Mouse (Mus musculus) brain, embryonic 14.5 days (tissue): ENCODE data around the gene Rmdn3. TPM values are rescaled to one million over a fixed set of nuclear protein-coding genes. Genes with fewer than 3 reads are reported as not detected.
A peak's percentile ranks its signal among the peaks of the same experiment; 100 is the strongest.

Source experiments
- DNase-seq: peaks from one replicate; pipeline ENCODE4 v3.0.0-alpha.2; 2011; ENCODE audit warnings: low read depth
- CTCF ChIP-seq: fragments of 200-500 bp; IDR thresholded peaks from 2 replicates; pipeline ENCODE4 v1.5.1; 2012; ENCODE audit warnings: inconsistent platforms, mild to moderate bottlenecking, moderate library complexity, borderline replicate concordance; ENCODE audit not compliant: insufficient read depth, insufficient read length; ENCODE audit errors: extremely low read depth
- POLR2A ChIP-seq: fragments of 200-500 bp; IDR thresholded peaks from 2 replicates; pipeline ENCODE4 v1.6.1; 2012; ENCODE audit warnings: mild to moderate bottlenecking, inconsistent platforms, borderline replicate concordance; ENCODE audit not compliant: poor library complexity, insufficient read depth, insufficient read length, severe bottlenecking; ENCODE audit errors: extremely low read depth
- polyA plus RNA-seq: library from polyadenylated mRNA; depleted of rRNA; stranded (reverse); fragments of >200 nt; gene quantifications from 2 replicates; pipeline ENCODE4 v1.2.3, GENCODE M21; 2012

Gene Rmdn3
- polyA plus RNA-seq, 1 experiment = 35.3 TPM

DNA sequence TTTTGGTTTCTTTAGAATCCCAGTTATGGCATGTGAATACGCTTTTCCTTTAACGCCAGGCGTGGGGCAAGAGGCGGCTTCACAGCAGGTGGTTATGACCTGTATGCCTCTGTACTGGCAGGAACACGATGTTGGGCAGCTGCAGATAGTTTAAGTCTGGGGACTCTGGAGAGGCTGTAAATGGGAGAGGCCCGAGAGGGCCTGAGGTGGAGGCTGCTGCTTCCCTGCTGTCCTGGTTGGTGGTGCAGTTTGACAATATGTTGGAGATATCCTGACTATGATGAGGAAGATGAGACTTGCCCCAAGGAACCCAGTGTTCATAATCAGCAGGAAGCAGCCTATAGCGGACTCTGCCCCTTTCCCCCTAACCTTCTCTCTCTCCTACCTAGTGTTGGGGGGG, 26.1 kb upstream of the Rmdn3 start:
- DNase-seq = no peak
- no peak for TF ChIP-seq POLR2A
- TF ChIP-seq CTCF = no peak

DNA sequence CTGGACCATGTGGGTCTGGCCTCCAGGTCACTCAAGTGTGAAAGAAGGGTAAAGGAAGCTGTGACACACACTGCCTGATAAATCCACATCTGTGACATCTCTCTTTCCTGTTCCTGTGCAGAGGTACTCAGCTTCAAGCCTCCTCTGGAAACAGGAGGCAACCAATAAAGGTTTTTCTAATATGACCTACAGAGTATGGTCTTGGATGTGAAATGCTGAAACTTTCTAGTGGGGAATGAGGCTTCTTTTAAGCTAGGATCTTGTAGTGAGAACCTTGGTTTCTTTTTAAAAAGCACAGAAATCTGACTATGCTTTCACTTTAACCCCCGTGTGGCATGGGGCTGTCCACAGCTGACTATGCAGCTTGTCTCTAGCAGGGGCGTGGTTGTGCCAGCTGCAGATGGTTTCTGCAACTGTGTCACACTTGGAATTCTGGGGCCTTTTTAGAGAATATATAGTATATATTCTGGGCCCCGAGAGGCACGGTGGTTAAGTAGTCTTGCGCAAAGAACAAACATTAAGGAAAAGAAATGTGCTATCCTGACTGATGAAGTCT, 20.6 kb upstream of the Rmdn3 start:
- TF ChIP-seq CTCF (no peak), POLR2A (no peak)

DNA sequence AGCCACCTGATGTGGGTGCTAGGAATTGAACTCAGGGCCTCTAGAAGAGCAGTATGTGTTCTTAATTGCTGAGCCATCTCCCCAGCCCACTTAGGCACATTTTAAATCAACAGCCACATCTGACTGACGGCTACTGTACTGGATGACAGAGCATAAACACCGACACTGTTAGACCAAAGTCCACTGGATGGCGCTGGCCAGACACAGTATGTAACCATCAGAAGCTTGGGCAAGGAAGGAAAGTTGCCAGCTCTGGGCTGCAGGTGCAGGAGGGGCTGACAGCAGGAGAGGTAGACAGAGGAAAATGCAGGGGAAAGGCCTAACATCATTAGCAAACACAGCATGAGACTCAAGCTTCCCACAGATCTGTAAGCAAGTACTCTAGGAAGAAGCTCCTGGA, 19.9 kb upstream of the Rmdn3 start:
- DNase-seq = no peak
- TF ChIP-seq CTCF = no peak

More for the DNA sequence above, 20.6 kb upstream of the Rmdn3 start:
- no peak for DNase-seq

DNA sequence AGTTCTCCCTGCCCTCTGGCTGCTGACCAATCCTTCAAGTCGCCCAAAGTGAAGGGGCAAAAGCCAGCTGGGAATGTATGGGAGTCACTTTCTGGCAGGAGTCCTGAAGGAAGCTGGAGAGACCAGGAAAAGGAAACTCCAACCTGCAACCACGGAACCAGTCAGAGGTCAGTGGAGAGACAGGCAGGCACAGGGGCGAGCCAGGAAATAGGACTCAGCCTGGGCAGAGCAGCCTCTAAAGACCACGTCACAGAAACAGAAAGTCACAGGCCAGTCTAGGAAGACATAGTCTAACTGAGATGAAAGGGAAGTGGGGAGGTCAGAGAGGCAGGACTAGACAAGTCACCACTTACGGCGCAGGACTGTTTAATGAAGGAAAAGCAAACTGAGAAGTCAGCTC, 18.8 kb upstream of the Rmdn3 start:
- TF ChIP-seq POLR2A (no peak), CTCF (no peak)
- no peak for DNase-seq

DNA sequence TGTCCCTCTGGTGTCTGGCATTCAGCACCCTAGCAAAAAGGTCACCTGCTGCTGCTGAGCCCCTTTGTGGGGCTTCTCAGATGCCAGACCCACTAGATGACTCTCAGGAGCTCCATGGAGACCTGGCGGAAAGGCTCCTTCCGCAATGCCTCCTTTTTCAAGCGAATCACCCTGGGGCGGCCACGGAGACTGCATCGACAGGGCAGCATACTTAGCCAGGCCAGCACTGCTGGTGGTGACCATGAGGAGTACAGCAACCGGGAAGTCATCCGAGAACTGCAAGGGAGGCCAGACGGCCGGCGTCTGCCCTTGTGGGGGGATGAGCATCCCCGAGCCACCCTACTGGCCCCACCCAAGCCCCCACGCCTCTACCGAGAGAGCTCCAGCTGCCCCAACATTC, 18.0 kb upstream of the Rmdn3 start:
- TF ChIP-seq CTCF (no peak), POLR2A (no peak)
- DNase-seq = no peak

DNA sequence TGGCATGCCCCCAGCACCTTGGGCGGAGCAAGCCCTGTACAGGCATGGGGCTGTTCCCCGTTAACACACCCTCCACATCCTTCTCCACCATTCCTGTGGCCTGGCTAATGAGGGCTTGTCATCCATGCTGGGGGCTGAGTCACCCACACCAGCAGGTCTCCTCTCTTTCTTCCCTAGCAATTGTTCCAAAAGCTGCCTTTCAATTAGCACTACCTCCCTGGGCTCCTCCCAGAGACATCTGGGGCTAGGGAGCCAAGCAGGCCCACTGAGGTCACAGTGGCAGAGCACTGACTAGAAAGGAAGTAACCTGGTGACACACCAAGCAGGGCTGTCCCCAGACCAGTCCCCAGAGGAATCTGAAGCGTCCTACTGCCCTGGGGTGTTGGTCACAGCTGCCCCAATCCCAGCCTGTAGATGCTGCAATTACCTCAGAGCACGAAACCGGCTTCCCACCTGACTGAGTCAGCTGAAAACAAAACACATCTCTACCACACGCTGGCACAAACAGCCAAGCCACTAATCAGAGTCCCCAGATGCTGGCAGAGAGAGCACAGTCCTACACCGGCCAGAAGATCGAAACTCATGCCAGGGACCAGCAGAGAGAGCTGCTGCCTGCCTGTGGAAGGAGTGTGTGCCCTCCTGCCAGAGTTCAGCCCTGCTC, 17.3 kb upstream of the Rmdn3 start, which contains the start of gene Gm14137:
Gene Gm14137 (plus strand): TSS at position 519 of the 661 bp plus-strand sequence.
- peak; percentile 35 for DNase-seq
- TF ChIP-seq CTCF (no peak), POLR2A (no peak)

DNA sequence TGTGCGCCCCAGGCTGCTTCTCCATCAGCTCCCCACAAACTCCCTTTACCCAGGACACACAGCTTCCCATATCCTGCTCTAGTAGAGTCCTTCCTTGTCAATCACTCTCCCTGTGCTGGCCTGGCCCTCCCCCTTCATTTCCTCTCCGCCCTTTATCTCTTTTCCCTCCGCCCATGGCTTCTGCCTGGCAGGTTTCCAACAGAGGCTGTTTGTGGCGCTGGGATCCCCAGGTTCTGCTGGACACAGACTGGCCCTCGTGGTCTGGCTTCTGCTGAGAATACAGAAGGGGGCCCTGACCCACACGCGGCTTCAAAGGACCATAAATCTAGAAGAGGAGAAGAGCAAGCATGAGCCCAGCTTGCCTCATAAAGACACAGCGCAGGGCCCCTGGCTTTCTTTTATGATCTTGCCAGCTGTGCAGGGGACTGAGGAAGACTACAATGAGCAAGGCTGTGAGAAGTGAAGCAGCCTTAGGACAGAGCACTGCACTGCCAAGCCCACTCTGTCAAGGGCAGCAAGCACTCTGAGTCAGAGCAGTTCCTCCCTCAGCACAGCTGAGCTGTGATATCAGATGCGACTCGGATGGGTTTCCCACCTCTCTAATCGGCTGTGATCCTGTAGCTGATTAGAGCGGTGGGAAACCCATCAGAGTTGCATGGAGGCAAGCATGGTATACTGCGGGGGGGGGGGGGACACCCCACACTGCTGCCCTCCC, 16.2 kb upstream of the Rmdn3 start:
- DNase-seq = peak; percentile 62

DNA sequence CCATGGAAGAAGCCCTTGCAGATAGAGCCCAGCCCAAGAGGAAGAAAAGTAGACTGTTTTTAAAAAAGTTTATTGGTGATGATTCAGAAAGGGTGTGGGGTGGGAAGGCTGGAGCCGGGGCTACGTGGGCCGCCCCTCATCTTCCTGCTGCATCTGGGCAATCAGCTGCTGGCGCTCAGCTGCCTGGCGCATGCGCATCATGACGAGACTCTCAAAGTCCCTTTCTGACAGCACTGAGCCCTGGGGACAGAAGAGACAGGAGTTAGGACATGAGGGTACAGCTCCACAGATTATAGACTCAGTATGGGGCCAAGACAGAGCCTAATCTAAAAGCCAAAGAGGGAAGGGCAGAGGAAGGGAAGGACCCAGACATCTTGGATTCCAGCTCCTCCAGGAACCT, 15.6 kb upstream of the Rmdn3 start:
- peak; percentile 14 for DNase-seq
- TF ChIP-seq POLR2A (no peak), CTCF (no peak)

More for the DNA sequence above, 16.2 kb upstream of the Rmdn3 start:
- TF ChIP-seq CTCF = no peak
- TF ChIP-seq POLR2A = no peak

DNA sequence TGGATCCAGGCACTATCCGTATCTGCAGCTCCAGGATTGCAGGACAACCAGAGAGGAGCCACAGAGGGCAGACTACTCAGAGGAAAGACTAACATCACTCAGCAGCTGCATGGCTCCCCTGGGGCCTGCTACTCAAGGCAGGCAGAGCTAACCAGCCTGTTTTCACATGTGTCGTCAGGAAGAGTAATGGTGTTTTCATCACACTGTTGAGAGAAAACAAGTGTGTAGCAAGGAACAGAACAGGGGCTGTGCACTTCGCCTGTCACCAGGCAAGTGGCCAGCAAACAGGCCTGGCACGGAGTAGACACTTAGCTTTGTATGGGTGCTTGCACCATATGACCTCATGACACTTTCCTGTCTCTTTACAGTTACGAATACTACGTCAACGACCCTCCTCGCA, 14.7 kb upstream of the Rmdn3 start:
- no peak for DNase-seq

DNA sequence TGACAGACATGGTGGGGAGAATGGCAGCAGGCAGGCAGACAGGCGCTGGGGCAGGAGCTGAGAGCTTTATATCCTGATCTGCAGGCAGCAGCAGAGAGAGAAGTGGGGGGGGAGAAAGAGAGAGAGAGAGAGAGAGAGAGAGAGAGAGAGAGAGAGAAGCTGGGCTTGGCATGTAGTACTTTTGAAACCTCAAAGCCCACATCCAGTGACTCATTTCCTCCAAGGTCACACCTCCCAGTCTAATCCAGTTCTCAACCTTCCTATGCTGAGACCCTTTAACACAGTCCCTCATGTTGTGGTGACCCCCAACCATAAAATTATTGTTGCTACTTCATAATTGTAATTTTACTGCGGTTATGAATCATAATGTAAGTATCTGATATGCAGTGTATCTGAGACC, 13.4 kb upstream of the Rmdn3 start:
- TF ChIP-seq POLR2A (no peak), CTCF (no peak)
- no peak for DNase-seq

More for the DNA sequence above, 14.7 kb upstream of the Rmdn3 start:
- no peak for TF ChIP-seq CTCF
- no peak for TF ChIP-seq POLR2A

DNA sequence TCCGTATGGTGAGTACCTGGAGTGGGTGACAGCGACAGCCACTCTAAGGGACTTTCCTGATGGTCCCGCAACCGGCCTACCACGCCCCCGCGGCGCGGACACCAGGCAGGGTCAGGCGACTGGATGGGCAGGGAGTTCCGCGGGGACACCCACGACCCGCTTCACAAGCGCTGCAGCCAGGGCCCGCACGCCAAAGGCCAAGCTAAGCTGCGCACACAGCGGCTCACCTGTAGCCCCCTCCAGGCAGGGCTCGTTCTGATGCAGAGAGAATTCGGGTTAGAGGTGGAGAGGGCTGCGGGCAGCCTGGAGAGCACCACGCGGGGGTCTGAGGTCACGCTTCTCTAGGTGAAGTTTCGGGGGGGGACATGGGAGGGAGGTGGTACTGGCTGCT, 11.0 kb upstream of the Rmdn3 start:
- TF ChIP-seq POLR2A = no peak
- TF ChIP-seq CTCF = no peak
- no peak for DNase-seq
